Mouse (Mus musculus) ES-E14 (cell line): ENCODE results near the gene Gjb4.

Experiments used
- CHD2 ChIP-seq: IDR thresholded peaks from 2 replicates; pipeline ENCODE4 v1.6.1; 2014; ENCODE audit warnings: mild to moderate bottlenecking, low read depth, low read length, inconsistent platforms
- HCFC1 ChIP-seq: IDR thresholded peaks from 2 replicates; pipeline ENCODE4 v1.6.1; 2012; ENCODE audit warnings: low read length, inconsistent platforms, borderline replicate concordance; ENCODE audit not compliant: insufficient read depth
- MAFK ChIP-seq: IDR thresholded peaks from 2 replicates; pipeline ENCODE4 v1.6.1; 2014; ENCODE audit warnings: mild to moderate bottlenecking, low read depth, low read length, inconsistent platforms; ENCODE audit not compliant: insufficient read depth
- ZC3H11A ChIP-seq: IDR thresholded peaks from 2 replicates; pipeline ENCODE4 v1.6.1; 2012; ENCODE audit warnings: low read depth, mild to moderate bottlenecking, inconsistent platforms, low read length, borderline replicate concordance
- ZNF384 ChIP-seq: IDR thresholded peaks from 2 replicates; pipeline ENCODE4 v1.6.1; 2012; ENCODE audit warnings: low read depth, low read length, inconsistent platforms

GRCm38 (mm10) chr4:127365433-127365832 lies 11.6 kb upstream of the Gjb4 start:
- TF ChIP-seq ZNF384 (no peak), HCFC1 (no peak), CHD2 (no peak), ZC3H11A (no peak), MAFK (no peak)
